Mouse (Mus musculus) neural tube, embryonic 11.5 days (tissue): ENCODE results near the gene Espn. TPM values are rescaled to one million over a fixed set of nuclear protein-coding genes. Genes with fewer than 3 reads are reported as not detected.

Experiments used
- ATAC-seq: fragments of 200-750 bp; cut with Nextera tagmentation; 2 replicates; pipeline ENCODE4 v1.8.0; 2017; ENCODE audit warnings: moderate number of reproducible peaks, mild to moderate bottlenecking, moderate TSS enrichment, moderate library complexity; ENCODE audit not compliant: insufficient read depth, low FRiP score, low TSS enrichment
- DNase-seq: peaks from one replicate; pipeline ENCODE4 v3.0.0-alpha.2; 2015; ENCODE audit warnings: low spot score
- H3K27ac ChIP-seq: fragments of 300-500 bp; sonication (generic); 2 replicates; pipeline ENCODE4 v1.5.1; 2014; ENCODE audit warnings: low read depth, mild to moderate bottlenecking, low read length
- H3K27me3 ChIP-seq: fragments of 300-500 bp; sonication (generic); 2 replicates; pipeline ENCODE4 v1.6.1; 2014; ENCODE audit warnings: mild to moderate bottlenecking, low read length, mixed read lengths; ENCODE audit not compliant: control insufficient read depth, insufficient read depth
- H3K36me3 ChIP-seq: fragments of 300-500 bp; sonication (generic); 2 replicates; pipeline ENCODE4 v1.6.1; 2014; ENCODE audit warnings: mild to moderate bottlenecking, low read length, moderate library complexity, mixed read lengths; ENCODE audit not compliant: control insufficient read depth, insufficient read depth
- H3K4me1 ChIP-seq: fragments of 300-500 bp; sonication (generic); 2 replicates; pipeline ENCODE4 v1.6.1; 2014; ENCODE audit warnings: low read length, mixed read lengths; ENCODE audit not compliant: control insufficient read depth, insufficient read depth
- H3K4me2 ChIP-seq: fragments of 300-500 bp; sonication (generic); 2 replicates; pipeline ENCODE4 v1.6.1; 2014; ENCODE audit warnings: low read depth, mild to moderate bottlenecking, moderate library complexity
- H3K4me3 ChIP-seq: fragments of 300-500 bp; sonication (generic); 2 replicates; pipeline ENCODE4 v1.5.1; 2014; ENCODE audit warnings: low read depth, low read length
- H3K9ac ChIP-seq: fragments of 300-500 bp; sonication (generic); 2 replicates; pipeline ENCODE4 v1.6.1; 2014; ENCODE audit warnings: mild to moderate bottlenecking, low read length
- H3K9me3 ChIP-seq: fragments of 300-500 bp; sonication (generic); 2 replicates; pipeline ENCODE4 v1.6.1; 2016; ENCODE audit warnings: low read length; ENCODE audit not compliant: control insufficient read depth
- WGBS: fragments of 180-500 bp; shearing (Covaris S2); extraction: QIAGEN DNeasy Blood & Tissue Kit; methylation state at CpG from one replicate; pipeline ENCODE4 v1.1.7; 2014; 5-methylcytosine and 5-hydroxymethylcytosine counted together
- polyA plus RNA-seq: library from polyadenylated mRNA; unstranded; fragments of >200 nt; fragmentation: Nextera tagmentation; extraction: Ambion mirVana; gene quantifications from 2 replicates; pipeline ENCODE4 v1.2.1, GENCODE M21; 2014

Gene Espn
- polyA plus RNA-seq, 1 experiment from 2014 or later = 0.48 TPM

GRCm38 (mm10) chr4:152107493-152107892 is 44.7 kb downstream of the Espn start:
- H3K4me1 ChIP-seq = peaks cover 15% of the 10 kb centered on the region
- no peaks in the 10 kb centered on the region for H3K9me3 ChIP-seq
- peak overlapping the region; percentile 23 for H3K4me3 ChIP-seq
- peak overlapping the region; percentile 30; the same call in 1 of the 2 replicates for H3K9ac ChIP-seq
- H3K4me2 ChIP-seq = peak overlapping the region; percentile 64
- peak; percentile 46 for ATAC-seq
- DNase-seq = no peak
- peaks cover 5% of the 10 kb centered on the region for H3K36me3 ChIP-seq
- H3K27ac ChIP-seq = no peak overlapping the region
- H3K27me3 ChIP-seq = no peaks in the 10 kb centered on the region
- under 1% methylated on average over 24 of the region's 24 CpGs for WGBS

DNA sequence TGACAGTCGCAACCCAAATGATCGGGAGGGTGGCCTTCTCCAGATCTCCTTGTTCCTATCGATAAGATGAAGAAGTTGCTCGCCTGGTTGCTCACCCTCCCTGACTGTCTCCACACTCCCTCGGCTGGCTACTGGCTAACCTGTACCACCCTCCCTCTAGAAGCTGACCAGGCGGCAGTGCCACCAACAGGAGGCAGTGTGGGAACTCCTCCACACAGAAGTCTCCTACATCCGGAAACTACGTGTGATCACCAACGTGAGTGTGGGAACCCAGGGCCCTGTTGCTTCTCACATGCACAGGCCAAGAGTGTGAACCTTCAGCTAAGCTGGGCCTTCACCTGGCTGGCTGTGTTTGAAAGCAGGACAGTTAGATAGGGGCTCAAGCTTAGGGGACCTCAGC is 45.4 kb downstream of the Espn start:
- 50% methylated on average over 9 of the region's 9 CpGs for WGBS
- Histone ChIP-seq H3K36me3 (peaks cover 5% of the 10 kb centered on the region; the same call in 1 of the 2 replicates), H3K9ac (no peak overlapping the region), H3K27ac (no peak overlapping the region), H3K4me3 (no peak overlapping the region), H3K4me2 (no peak overlapping the region), H3K9me3 (no peaks in the 10 kb centered on the region), H3K4me1 (peaks cover 15% of the 10 kb centered on the region), H3K27me3 (no peaks in the 10 kb centered on the region)
- DNase-seq = no peak
- no peak for ATAC-seq

GRCm38 (mm10) chr4:152103025-152103424 is 49.1 kb downstream of the Espn start:
- Histone ChIP-seq H3K27ac (no peak overlapping the region), H3K36me3 (peaks cover 5% of the 10 kb centered on the region; the same call in 1 of the 2 replicates)

DNA sequence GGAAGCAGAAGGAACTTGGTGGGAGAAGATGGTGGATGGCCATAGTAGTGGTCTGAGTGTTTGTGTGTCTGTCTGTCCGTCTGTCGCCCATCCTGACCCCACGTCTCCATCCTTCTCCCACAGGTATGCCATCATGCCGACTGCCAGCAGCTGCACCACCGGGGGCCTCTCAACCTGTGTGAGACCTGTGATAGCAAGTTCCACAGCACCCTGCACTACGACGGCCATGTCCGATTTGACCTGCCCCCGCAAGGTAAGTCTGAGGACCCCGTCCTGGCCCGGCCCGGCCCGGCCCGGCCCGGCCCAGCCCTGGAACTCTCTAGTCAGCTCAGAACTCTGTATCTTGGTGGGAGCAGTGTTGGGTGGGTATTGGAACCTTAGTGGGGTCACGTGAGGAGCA is 50.2 kb downstream of the Espn start:
- ATAC-seq (no peak), DNase-seq (no peak)
- Histone ChIP-seq H3K9ac (no peak overlapping the region), H3K36me3 (peaks cover 4% of the 10 kb centered on the region; the same call in 1 of the 2 replicates), H3K4me2 (no peak overlapping the region), H3K9me3 (no peaks in the 10 kb centered on the region), H3K27ac (no peak overlapping the region), H3K27me3 (no peaks in the 10 kb centered on the region), H3K4me3 (no peak overlapping the region), H3K4me1 (no peaks in the 10 kb centered on the region; the same call in 1 of the 2 replicates)
- WGBS = 92% methylated on average over 15 of the region's 16 CpGs

More at GRCm38 (mm10) chr4:152103025-152103424, 49.1 kb downstream of the Espn start:
- no peaks in the 10 kb centered on the region for H3K9me3 ChIP-seq
- no peaks in the 10 kb centered on the region for H3K27me3 ChIP-seq
- no peak for ATAC-seq
- no peak overlapping the region for H3K9ac ChIP-seq
- H3K4me3 ChIP-seq = no peak overlapping the region
- 41% methylated on average over 7 of the region's 7 CpGs for WGBS
- no peak overlapping the region for H3K4me2 ChIP-seq
- peak; percentile 80 for DNase-seq
- H3K4me1 ChIP-seq = peaks cover 8% of the 10 kb centered on the region

- Histone ChIP-seq H3K4me1 (no peaks in the 10 kb centered on the region; the same call in 1 of the 2 replicates), H3K36me3 (peaks cover under 1% of the 10 kb centered on the region; the same call in 1 of the 2 replicates), H3K4me2 (no peak overlapping the region), H3K4me3 (no peak overlapping the region), H3K9ac (no peak overlapping the region; the same call in 1 of the 2 replicates), H3K27ac (no peak overlapping the region), H3K27me3 (no peaks in the 10 kb centered on the region), H3K9me3 (no peaks in the 10 kb centered on the region)
- WGBS = 81% methylated on average over 7 of the region's 7 CpGs
- DNase-seq = no peak
- no peak for ATAC-seq
Observed at GRCm38 (mm10) chr4:152101081-152101653, 51.0 kb downstream of the Espn start.

GRCm38 (mm10) chr4:152100541-152100940 is 51.6 kb downstream of the Espn start:
- Histone ChIP-seq H3K4me2 (no peak overlapping the region), H3K27me3 (no peaks in the 10 kb centered on the region), H3K4me1 (no peaks in the 10 kb centered on the region; the same call in 1 of the 2 replicates), H3K9me3 (no peaks in the 10 kb centered on the region), H3K27ac (no peak overlapping the region), H3K9ac (no peak overlapping the region; the same call in 1 of the 2 replicates), H3K4me3 (no peak overlapping the region), H3K36me3 (no peaks in the 10 kb centered on the region)
- ATAC-seq = no peak
- no peak for DNase-seq
- 84% methylated on average over 11 of the region's 11 CpGs for WGBS

DNA sequence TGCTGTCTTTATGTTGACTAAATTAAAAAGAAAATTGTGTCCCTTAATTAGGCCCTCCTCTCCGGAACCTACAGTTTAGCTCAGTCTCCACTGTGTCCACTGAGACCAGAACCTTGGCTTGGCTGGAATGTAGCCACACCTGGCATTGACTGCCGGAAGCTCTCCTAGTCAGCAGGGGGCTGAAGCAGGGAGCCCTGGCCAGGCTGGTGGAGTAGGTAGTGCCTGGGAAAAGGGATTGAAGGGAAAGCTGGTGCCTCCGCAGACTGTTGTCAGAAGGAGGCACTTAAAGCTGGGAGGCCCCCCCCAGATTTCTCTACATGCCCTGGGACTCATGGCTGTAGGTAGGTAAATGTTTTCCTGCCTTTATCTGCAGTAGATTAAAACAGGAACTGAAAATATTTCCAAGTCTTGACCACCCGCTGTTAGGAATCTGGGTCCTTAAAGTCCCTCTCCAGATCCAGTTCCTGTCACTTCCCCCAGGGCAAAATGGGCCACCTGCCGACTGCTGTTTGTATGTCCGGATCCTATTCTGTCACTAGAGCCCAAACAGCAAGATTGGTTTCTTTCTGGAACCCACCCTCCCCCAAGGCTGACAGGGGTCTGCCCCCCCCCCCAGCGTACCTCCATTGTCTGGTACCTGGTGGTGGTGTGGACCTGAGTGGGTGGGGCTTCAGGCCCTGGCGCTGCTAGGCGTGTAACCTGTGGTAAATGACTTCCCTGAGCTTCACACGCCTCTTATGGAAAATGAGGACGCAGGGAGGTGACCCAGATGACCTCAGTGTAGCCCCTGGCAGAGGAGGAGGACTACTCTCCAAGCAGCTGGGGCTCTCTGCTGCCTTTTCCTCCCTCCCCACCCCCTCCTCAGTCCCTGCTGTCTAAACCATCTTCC is 54.0 kb downstream of the Espn start:
- no peak overlapping the region for H3K27ac ChIP-seq
- H3K36me3 ChIP-seq = no peaks in the 10 kb centered on the region
- H3K27me3 ChIP-seq = no peaks in the 10 kb centered on the region
- ATAC-seq = no peak
- WGBS = 24% methylated on average over 11 of the region's 11 CpGs
- no peak overlapping the region for H3K4me2 ChIP-seq
- no peak overlapping the region for H3K9ac ChIP-seq
- no peaks in the 10 kb centered on the region; the same call in 1 of the 2 replicates for H3K4me1 ChIP-seq
- H3K9me3 ChIP-seq = no peaks in the 10 kb centered on the region
- no peak overlapping the region for H3K4me3 ChIP-seq
- DNase-seq = no peak

GRCm38 (mm10) chr4:152096927-152097326 is 55.2 kb downstream of the Espn start:
- Histone ChIP-seq H3K27ac (no peak overlapping the region), H3K36me3 (no peaks in the 10 kb centered on the region), H3K9ac (0 out of 2 replicates have a peak overlapping the region, but pooled peaks have one; percentile 2), H3K9me3 (no peaks in the 10 kb centered on the region), H3K27me3 (no peaks in the 10 kb centered on the region), H3K4me1 (no peaks in the 10 kb centered on the region; the same call in 1 of the 2 replicates), H3K4me3 (no peak overlapping the region), H3K4me2 (peak overlapping the region; percentile 9; the same call in 1 of the 2 replicates)
- DNase-seq (no peak), ATAC-seq (no peak)
- 49% methylated on average over 6 of the region's 6 CpGs for WGBS
